Mouse (Mus musculus) neutrophil, adult 59 days (primary cell): ENCODE data around the gene Tle1. TPM values are rescaled to one million over a fixed set of nuclear protein-coding genes. Genes with fewer than 3 reads are reported as not detected.

ENCODE experiments used
- total RNA-seq, 2 experiments: library from RNA; stranded (reverse); gene quantifications; 1 replicate in 1 of 2; 2 replicates in 1 of 2; pipeline ENCODE4 v1.2.4; 2023

The Tle1 gene
- 1 to 10 TPM; 6.7 to 9.3 TPM for total RNA-seq

GRCm38 (mm10) chr4:72200559-72201409 lies at the start of gene Tle1:
TSS of gene Tle1 (minus strand) at chr4:72200919.

